Mouse (Mus musculus): ENCODE results near the gene Gmds.

Gene Gmds

GRCm38 (mm10) chr13:32161567-32161966 lies 177.0 kb downstream of the Gmds start:
- no peak for DNase-seq (ENCODE audit: low spot score)

DNA sequence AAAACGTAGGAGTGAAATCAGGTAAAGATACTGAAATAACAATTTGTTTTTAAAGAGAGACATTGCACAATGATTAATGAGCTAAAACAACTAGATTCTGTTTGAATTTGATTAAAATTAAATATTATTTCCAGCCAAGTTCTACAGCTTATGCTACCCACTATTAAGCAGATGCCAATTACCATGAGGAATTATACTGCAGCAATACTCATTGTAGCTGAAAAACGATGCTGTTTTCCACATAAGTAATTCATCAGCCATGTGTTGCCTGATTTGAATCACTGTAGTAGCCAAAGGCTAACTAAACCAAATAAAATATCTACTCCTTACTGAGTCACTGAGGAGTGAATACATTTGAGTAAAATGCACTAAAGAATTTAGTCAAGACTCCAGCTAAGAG lies 180.3 kb downstream of the Gmds start:
- no peak for DNase-seq (ENCODE audit: low spot score)

DNA sequence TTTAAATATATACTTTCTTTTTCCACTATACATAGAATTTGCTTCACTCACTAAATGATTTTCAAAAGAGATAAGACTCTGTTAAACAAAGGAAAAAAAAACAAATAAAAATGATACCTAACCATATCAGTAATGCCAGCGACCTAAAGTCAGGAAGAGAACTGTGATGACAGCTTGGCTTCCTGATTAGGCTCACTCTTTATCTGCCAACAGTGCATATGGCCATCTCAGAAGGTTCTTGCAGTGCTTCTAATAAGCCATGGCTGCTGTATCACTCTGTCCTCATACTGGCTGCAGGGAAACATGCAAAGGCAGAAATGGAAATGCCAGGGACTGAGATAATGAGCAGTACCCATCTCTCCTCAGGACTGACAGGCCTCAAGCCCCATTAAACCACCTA lies 192.6 kb downstream of the Gmds start:
- DNase-seq (ENCODE audit: low spot score) = no peak

GRCm38 (mm10) chr13:32145179-32145578 lies 193.4 kb downstream of the Gmds start:
- no peak for DNase-seq (ENCODE audit: low spot score)

- DNase-seq (ENCODE audit: low spot score) = no peak
Observed at GRCm38 (mm10) chr13:32143651-32144050, 194.9 kb downstream of the Gmds start.

DNA sequence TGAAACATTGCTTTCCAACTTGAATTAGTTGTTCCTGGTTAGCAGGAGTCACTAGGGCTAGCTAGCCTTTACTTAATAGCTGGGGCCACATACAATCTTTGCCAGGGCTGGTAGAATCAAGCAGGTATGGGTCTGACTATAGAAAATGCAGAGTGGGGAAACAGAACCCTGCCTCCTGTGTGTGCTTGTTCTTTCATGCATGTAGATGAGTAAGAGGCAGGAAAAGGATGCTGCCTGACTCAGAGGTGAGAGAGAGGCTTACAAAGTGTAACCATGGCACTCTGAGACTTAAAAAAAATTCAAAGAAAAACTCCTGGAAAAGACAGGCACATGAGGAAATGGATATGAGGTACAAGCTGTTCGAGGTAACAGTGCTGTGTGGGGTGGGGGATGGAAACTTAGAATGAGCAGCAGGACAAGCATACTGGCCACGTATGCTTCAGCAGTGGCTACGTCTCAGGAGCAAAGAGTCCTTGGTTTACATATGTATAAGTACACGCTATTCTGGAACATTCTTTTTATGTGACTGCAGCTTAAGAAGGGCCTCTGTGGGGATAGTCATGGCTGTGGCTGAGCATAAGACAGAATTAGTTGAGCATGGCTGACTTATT lies 203.8 kb downstream of the Gmds start:
- no peak for DNase-seq (ENCODE audit: low spot score)

DNA sequence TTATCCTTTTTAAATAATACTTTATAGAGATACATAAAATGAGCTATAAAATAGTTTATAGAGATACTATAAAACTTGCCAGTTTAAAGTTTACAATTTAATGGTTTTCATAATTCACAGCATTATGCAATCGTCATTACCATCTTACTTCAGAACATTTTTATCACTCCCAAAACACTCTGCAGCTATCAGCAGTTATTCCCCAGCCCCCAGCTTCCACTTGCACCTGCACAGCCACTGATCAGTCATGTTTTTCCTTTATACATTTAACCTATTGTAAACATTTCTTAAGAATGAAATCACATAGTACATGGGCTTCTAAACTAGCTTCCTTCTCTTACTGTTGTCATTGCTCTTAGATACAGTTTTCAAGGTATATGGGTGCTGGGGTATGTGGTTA lies 208.6 kb downstream of the Gmds start:
- no peak for DNase-seq (ENCODE audit: low spot score)

- no peak for DNase-seq (ENCODE audit: low spot score)
Observed at GRCm38 (mm10) chr13:32118386-32118785, 220.2 kb downstream of the Gmds start.

DNA sequence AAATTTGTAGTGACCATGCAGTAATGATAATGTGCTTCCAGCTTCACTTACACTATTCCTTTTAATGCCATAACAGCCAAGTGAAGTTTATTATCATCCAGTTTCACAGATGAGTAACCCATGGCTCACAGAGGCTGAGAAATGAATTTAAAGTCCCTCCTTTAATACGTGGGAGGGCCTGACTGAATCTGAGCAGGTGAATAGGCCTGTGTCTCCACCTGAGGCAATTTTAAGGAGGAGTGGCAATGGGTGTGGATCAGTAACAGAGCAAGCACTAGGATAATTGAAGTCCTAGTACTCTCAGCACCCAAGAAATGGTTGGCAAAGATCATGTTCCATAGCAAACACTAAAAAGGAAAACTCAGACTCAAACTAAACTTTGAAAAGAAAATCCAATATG lies 223.1 kb downstream of the Gmds start:
- no peak for DNase-seq (ENCODE audit: low spot score)

DNA sequence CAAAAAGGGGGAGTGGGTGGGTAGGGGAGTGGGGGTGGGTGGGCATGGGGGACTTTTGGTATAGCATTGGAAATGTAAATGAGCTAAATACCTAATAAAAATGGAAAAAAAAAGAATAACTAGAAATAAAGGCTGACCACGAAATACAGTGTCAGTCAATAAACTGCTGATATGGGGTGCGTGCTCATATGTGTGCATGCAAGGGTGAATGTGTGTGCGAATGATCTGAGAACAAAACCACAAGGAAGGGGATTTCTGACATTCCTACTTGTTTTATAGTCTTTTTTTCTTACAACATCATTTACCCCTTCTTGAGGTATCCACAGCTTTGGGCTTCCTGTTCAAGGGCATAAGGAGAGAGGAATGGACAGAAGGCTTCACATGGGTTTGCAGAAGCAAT lies 224.7 kb downstream of the Gmds start:
- DNase-seq (ENCODE audit: low spot score) = no peak

- DNase-seq (ENCODE audit: low spot score) = no peak
Observed at GRCm38 (mm10) chr13:32088303-32088977, 250.1 kb downstream of the Gmds start.

- DNase-seq (ENCODE audit: low spot score) = no peak
Observed at GRCm38 (mm10) chr13:32080520-32081249, 257.9 kb downstream of the Gmds start.

DNA sequence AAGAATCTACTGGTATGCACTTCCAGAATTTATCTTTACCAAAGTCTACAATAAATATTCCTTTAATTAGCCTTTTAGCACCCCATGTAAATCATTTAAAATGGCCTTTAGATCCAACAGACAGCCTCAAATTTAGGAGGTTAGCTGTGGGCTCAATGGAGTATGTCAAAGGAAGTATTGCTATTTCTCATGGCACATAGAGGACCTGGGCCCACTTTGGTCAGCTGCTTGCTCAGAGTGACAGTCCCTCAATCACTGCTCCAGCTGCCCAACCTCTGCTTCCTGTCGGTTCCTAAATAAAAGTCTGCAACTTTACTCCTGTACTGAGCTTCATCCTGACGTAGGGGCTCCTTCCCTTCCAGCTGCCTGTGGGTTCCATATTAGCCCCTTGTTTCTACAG lies 264.9 kb downstream of the Gmds start:
- no peak for DNase-seq (ENCODE audit: low spot score)

- DNase-seq (ENCODE audit: low spot score) = no peak
Observed at GRCm38 (mm10) chr13:32055321-32055720, 283.2 kb downstream of the Gmds start.

GRCm38 (mm10) chr13:32053587-32053986 lies 285.0 kb downstream of the Gmds start:
- no peak for DNase-seq (ENCODE audit: low spot score)

DNA sequence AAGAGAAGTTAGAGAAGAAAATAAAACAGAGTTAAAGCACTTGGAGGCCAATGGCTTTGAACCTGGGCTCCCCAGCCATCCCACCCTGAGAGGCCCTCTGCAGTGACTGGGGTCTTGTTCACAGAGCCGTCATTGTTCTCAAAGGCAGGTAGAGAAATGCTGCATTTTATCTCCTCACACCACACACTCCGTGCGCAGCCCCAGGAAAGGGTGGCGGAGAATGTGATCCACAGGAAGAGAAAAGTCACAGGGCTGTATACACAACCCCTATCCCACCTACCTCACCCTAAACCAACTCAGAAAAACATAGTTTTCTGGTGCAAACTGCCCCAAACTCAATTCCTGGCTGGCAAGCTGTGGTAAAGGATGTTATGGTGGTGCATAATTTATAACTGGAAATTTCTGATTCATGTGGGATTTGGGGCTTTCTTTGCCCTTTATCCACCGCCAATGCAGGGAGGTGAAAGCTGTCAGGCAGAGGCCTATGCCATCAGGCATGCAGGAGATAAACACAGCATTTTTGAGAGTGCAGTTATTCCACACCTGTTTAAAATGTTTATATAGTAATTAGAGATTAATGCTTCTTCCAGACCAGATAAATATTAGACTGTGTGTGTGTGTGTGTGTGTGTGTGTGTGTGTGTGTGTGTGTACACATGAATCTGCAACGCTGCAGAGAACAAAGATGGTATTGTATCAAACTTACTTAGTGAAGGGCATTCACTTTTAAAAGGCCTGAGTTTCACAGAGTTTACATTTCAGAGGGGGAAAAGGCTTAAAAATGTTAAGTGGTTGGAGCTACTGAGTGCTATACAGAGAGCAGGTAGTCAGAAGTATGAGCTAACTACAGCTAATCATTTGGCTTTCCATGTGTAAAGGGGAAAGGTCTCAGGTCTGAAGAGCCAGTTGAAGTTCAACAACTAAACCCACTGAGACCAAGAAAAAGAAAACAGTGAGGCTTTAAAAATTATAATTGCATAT lies 290.3 kb downstream of the Gmds start:
- DNase-seq (ENCODE audit: low spot score) = no peak

GRCm38 (mm10) chr13:32046961-32047360 lies 291.6 kb downstream of the Gmds start:
- no peak for DNase-seq (ENCODE audit: low spot score)

- no peak for DNase-seq (ENCODE audit: low spot score)
Observed at GRCm38 (mm10) chr13:32042748-32043147, 295.8 kb downstream of the Gmds start.

- no peak for DNase-seq (ENCODE audit: low spot score)
Observed at GRCm38 (mm10) chr13:32040822-32041221, 297.7 kb downstream of the Gmds start.

- no peak for DNase-seq (ENCODE audit: low spot score)
Observed at GRCm38 (mm10) chr13:32036902-32037301, 301.6 kb downstream of the Gmds start.

- DNase-seq (ENCODE audit: low spot score) = no peak
Observed at GRCm38 (mm10) chr13:32034799-32035448, 303.6 kb downstream of the Gmds start.

DNA sequence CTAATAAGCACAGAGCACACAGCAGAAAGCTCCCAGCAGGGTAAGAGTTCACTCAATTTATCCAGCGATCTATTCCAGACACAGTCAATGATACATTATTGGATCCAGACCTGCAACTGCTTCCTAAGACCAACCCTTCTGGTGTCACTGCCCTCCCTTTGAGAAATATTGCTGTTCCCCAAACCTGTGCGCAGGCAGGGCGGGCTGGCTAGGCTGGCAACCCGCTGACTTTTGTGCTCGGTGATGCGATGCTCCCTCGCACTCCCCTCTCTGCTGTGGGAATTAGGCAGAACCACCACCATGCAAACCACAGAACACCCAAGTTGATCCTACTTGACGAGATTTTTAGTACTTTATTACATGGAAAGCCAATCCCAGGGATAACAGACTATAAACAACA lies 304.4 kb downstream of the Gmds start:
- no peak for DNase-seq (ENCODE audit: low spot score)

Measured in lung, postnatal 25 days (tissue).